ENCODE assay signal across 14 mouse cellular contexts in genomic region chr11:59616986-59617385, GRCm38 (mm10). TPM values are rescaled to one million over a fixed set of nuclear protein-coding genes. Genes with fewer than 3 reads are reported as not detected.
"Had no signal": no experiment of that assay in that cellular context is flagged by ENCODE, and none has a peak within 500 bp of the region (broad histone marks: within the 10 kb centered on the region; RNA-seq: fewer than 3 reads in every experiment).

No protein-coding gene starts in this region.

RNA-seq across cellular contexts. Expression of gene Olfr223, which starts 23.9 kb away (rescaled TPM):
- total RNA-seq: neutrophil, adult 5-6 weeks had no signal
- polyA plus RNA-seq: neural tube, embryonic 13.5 days; neural tube, embryonic 14.5 days; neural tube, embryonic 15.5 days; small intestine, adult 2 months; spleen, adult 2 months; stomach, embryonic 14.5 days; stomach, embryonic 15.5 days; stomach, embryonic 16.5 days; stomach, postnatal 0 days; testis, adult 2 months; thymus, adult 2 months; thymus, postnatal 0 days; urinary bladder, adult 2 months had no signal

RNA-seq across cellular contexts. Expression of gene Olfr222, which starts 41.0 kb away (rescaled TPM):
- total RNA-seq: neutrophil, adult 5-6 weeks had no signal
- polyA plus RNA-seq: neural tube, embryonic 13.5 days; neural tube, embryonic 15.5 days; small intestine, adult 2 months; spleen, adult 2 months; stomach, embryonic 14.5 days; stomach, embryonic 15.5 days; stomach, embryonic 16.5 days; stomach, postnatal 0 days; thymus, postnatal 0 days; urinary bladder, adult 2 months had no signal
